Mouse (Mus musculus): ENCODE results near the gene Tnr. TPM values are rescaled to one million over a fixed set of nuclear protein-coding genes. Genes with fewer than 3 reads are reported as not detected.

Gene Tnr
- polyA plus RNA-seq (2012; rRNA removed): 0.13 and 0.23 TPM in 2 replicates

DNA sequence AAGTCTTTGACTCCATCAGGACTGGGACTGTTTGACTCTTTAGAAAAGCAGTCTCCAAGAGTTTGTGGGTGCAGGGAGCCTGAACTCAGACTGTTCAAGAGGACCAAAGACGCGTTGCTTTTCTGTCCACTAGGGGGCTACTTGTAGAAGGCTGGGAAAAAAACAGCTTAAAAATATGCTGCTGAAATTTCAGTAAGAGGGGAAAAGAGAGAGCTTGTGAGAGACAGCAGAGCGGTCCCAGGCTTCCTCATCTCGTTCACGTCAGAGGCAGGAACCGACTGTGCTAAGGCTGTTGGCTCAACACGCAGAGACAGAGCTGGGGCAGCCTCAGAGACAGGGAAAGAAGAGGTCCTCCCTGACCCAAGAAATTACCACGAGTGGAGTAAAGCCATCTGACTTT lies at the start of gene Tnr:
TSS of gene Tnr (plus strand) at position 192 of the 400 bp plus-strand sequence.
- H3K36me3 ChIP-seq (ENCODE audit: control insufficient read depth, insufficient read depth, low read length): no peaks in the 10 kb centered on the region
- H3K4me1 ChIP-seq (replicated peaks; ENCODE audit: control insufficient read depth, insufficient read depth, low read length): no peaks in the 10 kb centered on the region
- H3K27ac ChIP-seq (ENCODE audit: control insufficient read depth, insufficient read depth, low read length): no peak within 1 kb of the TSS
- no peak within 1 kb of the TSS for H3K4me3 ChIP-seq (ENCODE audit: control insufficient read depth, insufficient read depth, low read length)
- TF ChIP-seq POLR2A (IDR thresholded peaks at IDR 0.05; ENCODE audit: control insufficient read depth, extremely low read depth, insufficient read depth, low read length, poor library complexity): no peak
- no peak for TF ChIP-seq CTCF (IDR thresholded peaks at IDR 0.05; ENCODE audit: borderline replicate concordance, control insufficient read depth, extremely low read depth, insufficient read depth, low read length, poor library complexity)
- 5% methylated on average over 8 of the region's 8 CpGs for WGBS
- peak; percentile 11 for DNase-seq
- no peaks in the 10 kb centered on the region for H3K27me3 ChIP-seq (ENCODE audit: control insufficient read depth, insufficient read depth, low read length)

DNA sequence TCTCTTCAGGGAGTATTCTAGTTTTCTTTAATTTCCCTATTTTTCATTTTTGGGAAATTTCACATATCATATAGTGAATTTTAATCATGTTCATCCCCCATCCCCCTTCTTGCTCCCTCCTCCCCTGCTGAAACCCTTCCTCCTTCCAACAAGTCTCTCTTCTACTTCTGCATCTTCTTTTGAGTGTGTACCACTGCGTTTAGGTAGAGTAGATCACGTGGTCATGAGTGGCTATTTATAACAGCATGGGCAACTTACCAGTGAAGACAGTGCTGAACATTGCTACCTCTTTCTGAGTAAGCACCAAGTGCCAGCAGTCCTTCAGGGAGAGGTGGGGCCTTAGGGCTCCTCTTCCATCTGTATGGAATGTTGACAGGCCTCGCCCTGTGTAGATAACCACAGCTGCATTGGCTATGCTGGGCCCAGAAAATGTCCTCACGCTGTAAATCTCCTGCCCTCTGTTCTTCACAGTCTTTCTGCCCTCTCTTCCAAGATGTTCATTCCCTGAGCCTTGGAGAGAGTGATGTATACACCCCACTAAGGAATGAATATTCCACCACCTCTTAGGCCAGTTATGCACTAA lies 33.6 kb upstream of the Tnr start:
- no peaks in the 10 kb centered on the region for H3K27me3 ChIP-seq (ENCODE audit: control insufficient read depth, insufficient read depth, low read length)
- H3K36me3 ChIP-seq (ENCODE audit: control insufficient read depth, insufficient read depth, low read length): no peaks in the 10 kb centered on the region
- 68% methylated on average over 4 of the region's 4 CpGs for WGBS
- TF ChIP-seq POLR2A (IDR thresholded peaks at IDR 0.05; ENCODE audit: control insufficient read depth, extremely low read depth, insufficient read depth, low read length, poor library complexity) (no peak), CTCF (IDR thresholded peaks at IDR 0.05; ENCODE audit: borderline replicate concordance, control insufficient read depth, extremely low read depth, insufficient read depth, low read length, poor library complexity) (no peak)
- no peaks in the 10 kb centered on the region for H3K4me1 ChIP-seq (replicated peaks; ENCODE audit: control insufficient read depth, insufficient read depth, low read length)
- H3K27ac ChIP-seq (ENCODE audit: control insufficient read depth, insufficient read depth, low read length): no peak overlapping the region
- no peak overlapping the region for H3K4me3 ChIP-seq (ENCODE audit: control insufficient read depth, insufficient read depth, low read length)
- DNase-seq: no peak

DNA sequence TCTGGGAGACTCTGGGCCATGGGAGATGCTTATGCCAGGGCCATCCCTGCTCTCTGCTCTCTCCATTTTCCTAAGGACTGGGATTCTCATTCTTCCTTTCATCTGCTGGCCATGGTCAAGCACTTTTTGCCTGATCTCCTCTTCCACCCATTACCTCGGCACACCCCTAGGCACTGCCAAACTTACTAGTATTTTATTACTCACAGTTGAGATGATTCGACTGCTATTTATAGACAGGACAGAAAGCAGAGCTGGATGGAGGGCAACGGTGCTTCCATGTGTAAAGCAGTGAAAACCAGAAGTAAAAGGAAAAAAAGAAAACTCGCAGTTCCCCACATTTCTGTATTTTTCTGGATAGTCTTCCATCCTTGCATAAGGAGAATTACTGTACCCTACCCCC lies 31.0 kb upstream of the Tnr start:
- H3K4me1 ChIP-seq (replicated peaks; ENCODE audit: control insufficient read depth, insufficient read depth, low read length): no peaks in the 10 kb centered on the region
- no peak overlapping the region for H3K27ac ChIP-seq (ENCODE audit: control insufficient read depth, insufficient read depth, low read length)
- 90% methylated on average over 4 of the region's 4 CpGs for WGBS
- no peak overlapping the region for H3K4me3 ChIP-seq (ENCODE audit: control insufficient read depth, insufficient read depth, low read length)
- DNase-seq: no peak
- H3K27me3 ChIP-seq (ENCODE audit: control insufficient read depth, insufficient read depth, low read length): no peaks in the 10 kb centered on the region
- TF ChIP-seq CTCF (IDR thresholded peaks at IDR 0.05; ENCODE audit: borderline replicate concordance, control insufficient read depth, extremely low read depth, insufficient read depth, low read length, poor library complexity) (no peak), POLR2A (IDR thresholded peaks at IDR 0.05; ENCODE audit: control insufficient read depth, extremely low read depth, insufficient read depth, low read length, poor library complexity) (no peak)
- H3K36me3 ChIP-seq (ENCODE audit: control insufficient read depth, insufficient read depth, low read length): no peaks in the 10 kb centered on the region

DNA sequence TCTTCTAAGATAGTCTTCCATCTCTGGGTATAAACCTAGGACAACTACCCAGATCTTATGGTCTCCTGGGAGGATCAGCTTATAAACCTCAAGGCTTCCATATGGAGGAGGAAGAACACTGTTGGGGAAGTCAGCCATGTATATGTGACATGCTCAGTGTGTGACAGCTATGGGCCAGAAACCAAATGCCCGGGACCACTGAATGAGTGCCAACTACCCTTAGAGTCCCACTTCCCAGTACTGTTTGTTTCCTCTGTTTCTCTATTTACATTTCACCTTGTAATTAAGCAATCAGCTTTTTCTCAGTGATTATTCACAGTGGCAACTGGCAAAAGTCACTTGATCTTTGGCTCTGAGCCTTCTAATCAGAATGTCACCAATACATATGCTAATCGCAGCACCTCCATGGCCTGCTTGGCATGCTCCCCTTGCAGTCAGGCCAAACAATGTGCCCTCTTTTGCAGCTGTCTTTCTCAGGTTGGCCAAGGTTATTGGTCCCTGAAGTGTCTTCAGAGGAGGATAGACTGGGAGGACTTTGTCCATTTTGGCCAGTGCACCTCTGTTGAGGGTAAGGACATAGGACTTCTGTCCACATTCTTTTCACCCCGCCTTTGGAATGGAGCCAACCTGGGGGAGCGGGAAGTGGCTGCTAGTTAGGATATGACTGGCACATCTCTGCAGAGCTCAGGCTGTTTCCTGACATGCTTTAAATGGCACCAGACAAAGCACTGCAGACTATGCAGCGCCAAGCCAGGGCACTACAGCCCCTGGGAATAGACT lies 29.7 kb upstream of the Tnr start:
- no peak for DNase-seq
- Histone ChIP-seq H3K4me1 (replicated peaks; ENCODE audit: control insufficient read depth, insufficient read depth, low read length) (no peaks in the 10 kb centered on the region), H3K4me3 (ENCODE audit: control insufficient read depth, insufficient read depth, low read length) (no peak overlapping the region), H3K36me3 (ENCODE audit: control insufficient read depth, insufficient read depth, low read length) (no peaks in the 10 kb centered on the region), H3K27ac (ENCODE audit: control insufficient read depth, insufficient read depth, low read length) (no peak overlapping the region), H3K27me3 (ENCODE audit: control insufficient read depth, insufficient read depth, low read length) (no peaks in the 10 kb centered on the region)
- 74% methylated on average over 5 of the region's 5 CpGs for WGBS
- no peak for TF ChIP-seq POLR2A (IDR thresholded peaks at IDR 0.05; ENCODE audit: control insufficient read depth, extremely low read depth, insufficient read depth, low read length, poor library complexity)
- TF ChIP-seq CTCF (IDR thresholded peaks at IDR 0.05; ENCODE audit: borderline replicate concordance, control insufficient read depth, extremely low read depth, insufficient read depth, low read length, poor library complexity): no peak

DNA sequence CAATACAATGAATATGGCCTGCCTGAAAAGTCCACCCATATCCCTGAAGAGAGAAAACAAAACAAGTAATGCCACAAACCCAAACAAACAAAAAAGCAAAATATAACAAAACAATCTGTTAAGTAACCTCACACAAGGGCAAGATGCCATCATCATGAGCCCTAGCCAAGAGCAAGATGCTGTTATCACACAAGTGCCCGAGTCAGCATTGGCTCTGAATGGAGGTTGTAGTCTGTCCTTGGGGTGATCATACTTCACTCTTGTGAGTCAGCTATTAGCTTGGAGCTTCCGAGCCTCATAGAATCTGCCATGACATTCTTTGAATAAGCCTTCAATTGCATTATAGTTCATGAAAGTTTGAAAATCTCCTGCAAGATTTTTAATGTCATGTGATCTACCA lies 25.3 kb upstream of the Tnr start:
- no peak overlapping the region for H3K27ac ChIP-seq (ENCODE audit: control insufficient read depth, insufficient read depth, low read length)
- DNase-seq: no peak
- H3K36me3 ChIP-seq (ENCODE audit: control insufficient read depth, insufficient read depth, low read length): no peaks in the 10 kb centered on the region
- WGBS: 91% methylated on average over 2 of the region's 2 CpGs
- TF ChIP-seq POLR2A (IDR thresholded peaks at IDR 0.05; ENCODE audit: control insufficient read depth, extremely low read depth, insufficient read depth, low read length, poor library complexity) (no peak), CTCF (IDR thresholded peaks at IDR 0.05; ENCODE audit: borderline replicate concordance, control insufficient read depth, extremely low read depth, insufficient read depth, low read length, poor library complexity) (no peak)
- no peak overlapping the region for H3K4me3 ChIP-seq (ENCODE audit: control insufficient read depth, insufficient read depth, low read length)
- no peaks in the 10 kb centered on the region for H3K27me3 ChIP-seq (ENCODE audit: control insufficient read depth, insufficient read depth, low read length)
- H3K4me1 ChIP-seq (replicated peaks; ENCODE audit: control insufficient read depth, insufficient read depth, low read length): no peaks in the 10 kb centered on the region

DNA sequence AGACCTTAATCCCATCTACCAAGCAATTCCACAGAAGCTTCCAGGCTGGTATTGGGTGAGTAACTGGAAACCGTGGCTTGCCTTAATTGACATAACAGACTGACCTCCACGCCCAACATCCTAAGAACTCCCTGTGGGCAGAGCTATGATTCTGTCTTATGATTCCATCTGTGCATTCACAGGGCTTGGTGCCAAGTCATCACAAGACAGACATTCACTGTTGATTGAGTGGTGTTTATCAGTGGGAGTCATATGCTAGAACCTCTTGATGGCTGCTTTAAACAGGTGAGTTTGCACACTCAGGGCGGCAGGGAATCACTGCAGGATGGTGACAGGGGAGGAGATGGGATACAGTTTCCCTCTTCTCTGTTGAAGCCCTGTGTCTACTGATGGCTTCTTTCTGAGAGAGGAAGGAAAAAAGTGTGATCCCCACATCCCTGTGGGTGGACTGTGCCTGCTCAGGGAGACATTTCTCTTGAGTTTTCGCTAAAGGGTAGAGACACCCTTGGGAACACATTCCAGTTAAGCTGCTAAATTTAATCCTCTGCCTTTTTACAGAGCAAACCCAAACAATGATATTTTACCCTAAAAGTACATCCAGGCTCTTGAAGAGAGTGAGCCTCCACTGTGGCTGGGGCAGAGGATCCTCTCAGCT lies 23.6 kb upstream of the Tnr start:
- Histone ChIP-seq H3K27me3 (ENCODE audit: control insufficient read depth, insufficient read depth, low read length) (no peaks in the 10 kb centered on the region), H3K27ac (ENCODE audit: control insufficient read depth, insufficient read depth, low read length) (no peak overlapping the region), H3K36me3 (ENCODE audit: control insufficient read depth, insufficient read depth, low read length) (no peaks in the 10 kb centered on the region), H3K4me1 (replicated peaks; ENCODE audit: control insufficient read depth, insufficient read depth, low read length) (no peaks in the 10 kb centered on the region), H3K4me3 (ENCODE audit: control insufficient read depth, insufficient read depth, low read length) (no peak overlapping the region)
- TF ChIP-seq POLR2A (IDR thresholded peaks at IDR 0.05; ENCODE audit: control insufficient read depth, extremely low read depth, insufficient read depth, low read length, poor library complexity) (no peak), CTCF (IDR thresholded peaks at IDR 0.05; ENCODE audit: borderline replicate concordance, control insufficient read depth, extremely low read depth, insufficient read depth, low read length, poor library complexity) (no peak)
- no peak for DNase-seq
- 88% methylated on average over 4 of the region's 4 CpGs for WGBS
